Mouse (Mus musculus) liver, postnatal 0 days (tissue): ENCODE measurements around the gene Rtl5.
A peak's percentile ranks its signal among the peaks of the same experiment; 100 is the strongest.

Source experiments
- CTCF ChIP-seq: sonication (generic); IDR thresholded peaks from 2 replicates; pipeline ENCODE4 v1.5.1; 2016; ENCODE audit warnings: antibody characterized with exemption, low read depth
- EP300 ChIP-seq: IDR thresholded peaks from 2 replicates; pipeline ENCODE4 v1.6.1; 2016; ENCODE audit warnings: antibody characterized with exemption, low read depth, mild to moderate bottlenecking

GRCm38 (mm10) chrX:102066134-102066533 is 5.0 kb downstream of the Rtl5 start:
- TF ChIP-seq CTCF (peak; percentile 84), EP300 (no peak)
